Mouse (Mus musculus) myocyte (in vitro differentiated cells): Measurements from ENCODE around the gene Selenon. TPM values are rescaled to one million over a fixed set of nuclear protein-coding genes. Genes with fewer than 3 reads are reported as not detected.

Experiments
- H3K27me3 ChIP-seq: one replicate; pipeline ENCODE4 v1.6.1; 2011; ENCODE audit not compliant: control insufficient read depth, insufficient read depth, insufficient read length
- H3K36me3 ChIP-seq: one replicate; pipeline ENCODE4 v1.6.1; 2011; ENCODE audit not compliant: control insufficient read depth, insufficient read depth
- H3K4me2 ChIP-seq: one replicate; pipeline ENCODE4 v1.6.1; 2011; ENCODE audit warnings: low read depth, control low read depth
- H3K4me3 ChIP-seq: one replicate; pipeline ENCODE4 v1.5.1; 2011; ENCODE audit warnings: mild to moderate bottlenecking, control low read depth, moderate library complexity
- H3K79me2 ChIP-seq: one replicate; pipeline ENCODE4 v1.6.1; 2011; ENCODE audit not compliant: control insufficient read depth, insufficient read depth
- H3ac ChIP-seq: one replicate; pipeline ENCODE4 v1.6.1; 2011; ENCODE audit not compliant: control insufficient read depth, insufficient read length
- CEBPB ChIP-seq: IDR thresholded peaks from 2 replicates; pipeline ENCODE4 v1.6.1; 2011; ENCODE audit warnings: mild to moderate bottlenecking, moderate library complexity; ENCODE audit not compliant: poor library complexity, insufficient read depth, severe bottlenecking
- E2F4 ChIP-seq: IDR thresholded peaks from one replicate; pipeline ENCODE4 v1.6.1; 2011; ENCODE audit warnings: mild to moderate bottlenecking, control low read depth, moderate library complexity; ENCODE audit not compliant: insufficient read depth
- MAX ChIP-seq: IDR thresholded peaks from one replicate; pipeline ENCODE4 v1.6.1; 2011; ENCODE audit warnings: low read depth, mild to moderate bottlenecking, control low read depth
- MYOD1 ChIP-seq, 3 experiments: IDR thresholded peaks; one replicate each; pipeline ENCODE4 v1.6.1; 2011; ENCODE audit warnings: control low read depth in 2 of 3, low read depth in 2 of 3, mild to moderate bottlenecking in 2 of 3, moderate library complexity in 1 of 3; ENCODE audit not compliant: insufficient read length in 2 of 3, control insufficient read depth in 1 of 3
- MYOG ChIP-seq, 3 experiments: IDR thresholded peaks; one replicate each; pipeline ENCODE4 v1.6.1; 2011; ENCODE audit warnings: control low read depth in 2 of 3, low read depth in 2 of 3, mild to moderate bottlenecking in 2 of 3; ENCODE audit not compliant: insufficient read length in 2 of 3, control insufficient read depth in 1 of 3, insufficient read depth in 1 of 3
- POLR2A ChIP-seq: IDR thresholded peaks from one replicate; pipeline ENCODE4 v1.6.1; 2011; ENCODE audit warnings: low read depth, mild to moderate bottlenecking, control low read depth, moderate library complexity; ENCODE audit not compliant: insufficient read length
- POLR2AphosphoS2 ChIP-seq: IDR thresholded peaks from one replicate; pipeline ENCODE4 v1.6.1; 2011; ENCODE audit warnings: low read depth, control low read depth; ENCODE audit not compliant: insufficient read length
- REST ChIP-seq: IDR thresholded peaks from one replicate; pipeline ENCODE4 v1.6.1; 2011; ENCODE audit warnings: mild to moderate bottlenecking, control low read depth, moderate library complexity; ENCODE audit not compliant: insufficient read depth, insufficient read length
- SRF ChIP-seq: IDR thresholded peaks from one replicate; pipeline ENCODE4 v1.6.1; 2011; ENCODE audit warnings: low read depth; ENCODE audit not compliant: control insufficient read depth, insufficient read length
- TCF12 ChIP-seq: IDR thresholded peaks from one replicate; pipeline ENCODE4 v1.6.1; 2011; ENCODE audit warnings: mild to moderate bottlenecking, control low read depth; ENCODE audit not compliant: poor library complexity, insufficient read depth, severe bottlenecking
- TCF3 ChIP-seq: IDR thresholded peaks from one replicate; pipeline ENCODE4 v1.6.1; 2011; ENCODE audit warnings: low read depth, control low read depth; ENCODE audit not compliant: insufficient read length
- USF1 ChIP-seq: IDR thresholded peaks from one replicate; pipeline ENCODE4 v1.6.1; 2011; ENCODE audit warnings: low read depth, mild to moderate bottlenecking, control low read depth, moderate library complexity
- polyA plus RNA-seq: library from polyadenylated mRNA; unstranded; fragments of >200 nt; fragmentation: generic; extraction: Trizol; gene quantifications from one replicate; pipeline ENCODE4 v1.2.1, GENCODE M21; 2012; ENCODE audit warnings: missing spikeins

Selenon gene
- polyA plus RNA-seq, 1 experiment = 35.7 TPM

GRCm38 (mm10) chr4:134596816-134597692, 45.1 kb upstream of the Selenon start:
- H3K27me3 ChIP-seq = no peaks in the 10 kb centered on the region
- peak overlapping the region; percentile 38 for H3K4me2 ChIP-seq
- TF ChIP-seq MYOG (IDR thresholded peaks at IDR 0.05; ENCODE audit: control insufficient read depth in 1 of 3, insufficient read depth in 1 of 3, insufficient read length in 2 of 3, low read depth in 2 of 3) = peak; percentile 83 to 95 (median 88)
- peak; percentile 67 for TF ChIP-seq TCF3
- TF ChIP-seq REST = no peak
- no peak for TF ChIP-seq POLR2AphosphoS2
- TF ChIP-seq TCF12 = peak; percentile 82
- no peak for TF ChIP-seq MAX
- peak; percentile 61 to 95 (median 90) for TF ChIP-seq MYOD1 (IDR thresholded peaks at IDR 0.05; ENCODE audit: control insufficient read depth in 1 of 3, insufficient read length in 2 of 3, low read depth in 2 of 3)
- no peak overlapping the region for H3K4me3 ChIP-seq
- H3ac ChIP-seq = no peak overlapping the region
- H3K36me3 ChIP-seq = no peaks in the 10 kb centered on the region
- H3K79me2 ChIP-seq = peaks cover 4% of the 10 kb centered on the region

DNA sequence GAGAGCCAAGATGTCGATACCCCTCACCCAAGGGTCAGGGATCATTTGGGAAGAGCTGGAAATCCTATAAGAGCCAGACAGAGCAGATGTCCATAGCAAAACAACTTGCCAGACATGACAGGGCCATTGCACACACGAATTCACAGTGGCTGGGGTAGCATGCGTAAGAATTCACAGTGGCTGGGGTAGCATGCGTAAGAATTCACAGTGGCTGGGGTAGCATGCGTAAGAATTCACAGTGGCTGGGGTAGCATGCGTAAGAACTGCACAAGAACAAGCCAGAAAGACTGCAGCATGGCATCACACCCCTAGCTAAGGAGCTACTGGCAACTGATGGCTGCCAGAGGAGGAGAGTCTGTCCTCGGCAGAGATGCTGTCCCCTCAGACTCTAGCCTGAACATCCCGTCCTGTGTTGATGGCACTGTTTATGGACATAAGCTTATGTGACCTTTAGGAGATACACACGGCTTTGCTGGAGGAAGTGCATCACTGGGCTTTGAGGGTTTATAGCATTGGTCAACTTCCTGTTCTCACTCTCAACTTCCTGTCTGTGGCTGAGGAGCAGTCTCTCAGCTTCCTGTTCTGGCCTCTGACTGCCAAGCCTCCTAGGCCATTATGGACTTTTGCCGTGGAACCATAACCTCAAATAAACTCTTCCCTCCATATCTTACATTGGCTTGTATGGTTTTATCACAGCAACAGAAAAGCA, 42.9 kb upstream of the Selenon start:
- H3K27me3 ChIP-seq = no peaks in the 10 kb centered on the region
- H3K79me2 ChIP-seq = peaks cover 4% of the 10 kb centered on the region
- H3ac ChIP-seq = no peak overlapping the region
- TF ChIP-seq MAX = no peak
- TF ChIP-seq SRF = no peak
- TF ChIP-seq POLR2AphosphoS2 = no peak
- TF ChIP-seq MYOG (IDR thresholded peaks at IDR 0.05; ENCODE audit: control insufficient read depth in 1 of 3, insufficient read depth in 1 of 3, insufficient read length in 2 of 3, low read depth in 2 of 3) = no peak
- no peak for TF ChIP-seq USF1
- no peak for TF ChIP-seq REST
- TF ChIP-seq E2F4 = no peak
- no peak for TF ChIP-seq CEBPB
- TF ChIP-seq TCF3 = no peak
- TF ChIP-seq MYOD1 (IDR thresholded peaks at IDR 0.05; ENCODE audit: control insufficient read depth in 1 of 3, insufficient read length in 2 of 3, low read depth in 2 of 3) = no peak
- no peak for TF ChIP-seq TCF12
- H3K36me3 ChIP-seq = no peaks in the 10 kb centered on the region
- no peak overlapping the region for H3K4me2 ChIP-seq
- H3K4me3 ChIP-seq = no peak overlapping the region

DNA sequence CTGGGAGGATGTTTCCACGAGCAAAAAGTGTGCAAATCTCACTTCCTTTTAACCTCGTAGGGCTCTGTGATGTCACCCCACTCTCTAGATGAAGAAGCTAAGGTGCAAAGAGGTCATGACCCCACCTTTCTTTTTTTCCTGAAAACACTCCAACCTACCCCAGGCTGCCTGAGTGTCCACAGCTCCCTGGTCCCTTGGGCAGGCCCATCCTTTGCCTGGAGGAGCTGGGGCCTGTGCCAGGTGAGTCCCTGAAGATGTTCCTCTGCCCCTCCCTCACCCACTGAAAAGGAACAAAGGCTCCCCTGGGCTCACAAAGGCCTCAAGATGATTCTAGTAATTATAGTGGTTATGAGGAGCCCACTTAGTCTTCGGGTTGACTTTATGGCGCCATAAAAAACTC, 40.5 kb upstream of the Selenon start:
- H3ac ChIP-seq = no peak overlapping the region
- H3K36me3 ChIP-seq = no peaks in the 10 kb centered on the region
- H3K27me3 ChIP-seq = no peaks in the 10 kb centered on the region
- H3K4me2 ChIP-seq = no peak overlapping the region
- H3K4me3 ChIP-seq = no peak overlapping the region
- TF ChIP-seq TCF3 = no peak
- TF ChIP-seq MYOD1 (IDR thresholded peaks at IDR 0.05; ENCODE audit: control insufficient read depth in 1 of 3, insufficient read length in 2 of 3, low read depth in 2 of 3) = no peak
- no peak for TF ChIP-seq E2F4
- no peak for TF ChIP-seq MAX
- no peak for TF ChIP-seq SRF
- TF ChIP-seq REST = no peak
- TF ChIP-seq POLR2AphosphoS2 = no peak
- no peak for TF ChIP-seq MYOG (IDR thresholded peaks at IDR 0.05; ENCODE audit: control insufficient read depth in 1 of 3, insufficient read depth in 1 of 3, insufficient read length in 2 of 3, low read depth in 2 of 3)
- TF ChIP-seq CEBPB = no peak
- TF ChIP-seq TCF12 = no peak
- TF ChIP-seq POLR2A = no peak
- no peak for TF ChIP-seq USF1
- peaks cover 4% of the 10 kb centered on the region for H3K79me2 ChIP-seq

GRCm38 (mm10) chr4:134591506-134592061, 39.6 kb upstream of the Selenon start:
- TF ChIP-seq MYOG (IDR thresholded peaks at IDR 0.05; ENCODE audit: control insufficient read depth in 1 of 3, insufficient read depth in 1 of 3, insufficient read length in 2 of 3, low read depth in 2 of 3) (peak in 2 of 3 experiments; percentile 74 to 92), TCF3 (peak; percentile 27), POLR2AphosphoS2 (no peak), USF1 (no peak), POLR2A (no peak), TCF12 (peak; percentile 34), MAX (no peak), CEBPB (no peak), MYOD1 (IDR thresholded peaks at IDR 0.05; ENCODE audit: control insufficient read depth in 1 of 3, insufficient read length in 2 of 3, low read depth in 2 of 3) (peak in 2 of 3 experiments; percentile 89 to 97), REST (no peak)
- Histone ChIP-seq H3K79me2 (peaks cover 4% of the 10 kb centered on the region), H3K27me3 (no peaks in the 10 kb centered on the region), H3K4me2 (peak overlapping the region; percentile 12), H3K36me3 (no peaks in the 10 kb centered on the region), H3ac (no peak overlapping the region), H3K4me3 (no peak overlapping the region)
